Mouse (Mus musculus): ENCODE measurements around the gene Rsu1. TPM values are rescaled to one million over a fixed set of nuclear protein-coding genes. Genes with fewer than 3 reads are reported as not detected.

Rsu1 gene
- polyA plus RNA-seq, 1 experiment from 2014 or later: 58.7 TPM

- H3K36me3 ChIP-seq (ENCODE audit: control insufficient read depth, insufficient read depth, low read length): no peaks in the 10 kb centered on the region
- no peak overlapping the region for H3K9ac ChIP-seq (replicated peaks; ENCODE audit: low read length)
- no peak overlapping the region for H3K4me2 ChIP-seq (ENCODE audit: low read length)
- ATAC-seq (ENCODE audit: low FRiP score, low TSS enrichment) (no peak), DNase-seq (no peak)
- no peak overlapping the region for H3K4me3 ChIP-seq (replicated peaks; ENCODE audit: low read depth, low read length)
- no peak overlapping the region for H3K27ac ChIP-seq (replicated peaks; ENCODE audit: low read depth, low read length)
- WGBS: 78% methylated on average over 4 of the region's 4 CpGs
- H3K9me3 ChIP-seq (ENCODE audit: control insufficient read depth, low read length): no peaks in the 10 kb centered on the region
- no peaks in the 10 kb centered on the region for H3K27me3 ChIP-seq (ENCODE audit: control insufficient read depth, insufficient read depth, low read length)
- no peaks in the 10 kb centered on the region for H3K4me1 ChIP-seq (ENCODE audit: control insufficient read depth, insufficient read depth, low read length)
These were observed 181.4 kb downstream of the Rsu1 start for GRCm38 (mm10) chr2:13089861-13090260.

- no peak for DNase-seq
- peaks cover 6% of the 10 kb centered on the region; the same call in 1 of the 2 replicates for H3K4me1 ChIP-seq (ENCODE audit: control insufficient read depth, insufficient read depth, low read length)
- no peak for ATAC-seq (ENCODE audit: low FRiP score, low TSS enrichment)
- 84% methylated on average over 4 of the region's 4 CpGs for WGBS
- no peaks in the 10 kb centered on the region for H3K36me3 ChIP-seq (ENCODE audit: control insufficient read depth, insufficient read depth, low read length)
- no peak overlapping the region for H3K27ac ChIP-seq (replicated peaks; ENCODE audit: low read depth, low read length)
- no peak overlapping the region for H3K4me3 ChIP-seq (replicated peaks; ENCODE audit: low read depth, low read length)
- no peaks in the 10 kb centered on the region for H3K9me3 ChIP-seq (ENCODE audit: control insufficient read depth, low read length)
- no peak overlapping the region for H3K4me2 ChIP-seq (ENCODE audit: low read length)
- H3K9ac ChIP-seq (replicated peaks; ENCODE audit: low read length): no peak overlapping the region
- no peaks in the 10 kb centered on the region for H3K27me3 ChIP-seq (ENCODE audit: control insufficient read depth, insufficient read depth, low read length)
These were observed 182.9 kb downstream of the Rsu1 start for GRCm38 (mm10) chr2:13088266-13088665.

- Histone ChIP-seq H3K27ac (replicated peaks; ENCODE audit: low read depth, low read length) (no peak overlapping the region), H3K4me1 (ENCODE audit: control insufficient read depth, insufficient read depth, low read length) (peaks cover 6% of the 10 kb centered on the region; the same call in 1 of the 2 replicates), H3K4me2 (ENCODE audit: low read length) (no peak overlapping the region), H3K36me3 (ENCODE audit: control insufficient read depth, insufficient read depth, low read length) (no peaks in the 10 kb centered on the region), H3K9me3 (ENCODE audit: control insufficient read depth, low read length) (no peaks in the 10 kb centered on the region), H3K4me3 (replicated peaks; ENCODE audit: low read depth, low read length) (no peak overlapping the region), H3K27me3 (ENCODE audit: control insufficient read depth, insufficient read depth, low read length) (no peaks in the 10 kb centered on the region), H3K9ac (replicated peaks; ENCODE audit: low read length) (no peak overlapping the region)
- no peak for ATAC-seq (ENCODE audit: low FRiP score, low TSS enrichment)
- DNase-seq: no peak
- WGBS: 96% methylated on average over 2 of the region's 2 CpGs
These were observed 183.4 kb downstream of the Rsu1 start for GRCm38 (mm10) chr2:13087811-13088210.

GRCm38 (mm10) chr2:13084223-13084622, 187.0 kb downstream of the Rsu1 start:
- Histone ChIP-seq H3K4me1 (ENCODE audit: control insufficient read depth, insufficient read depth, low read length) (peaks cover 6% of the 10 kb centered on the region; the same call in 1 of the 2 replicates), H3K9ac (replicated peaks; ENCODE audit: low read length) (no peak overlapping the region), H3K4me3 (replicated peaks; ENCODE audit: low read depth, low read length) (no peak overlapping the region), H3K36me3 (ENCODE audit: control insufficient read depth, insufficient read depth, low read length) (no peaks in the 10 kb centered on the region), H3K27me3 (ENCODE audit: control insufficient read depth, insufficient read depth, low read length) (no peaks in the 10 kb centered on the region), H3K4me2 (ENCODE audit: low read length) (no peak overlapping the region), H3K9me3 (ENCODE audit: control insufficient read depth, low read length) (no peaks in the 10 kb centered on the region), H3K27ac (replicated peaks; ENCODE audit: low read depth, low read length) (no peak overlapping the region)
- 10% methylated on average over 5 of the region's 5 CpGs for WGBS
- no peak for ATAC-seq (ENCODE audit: low FRiP score, low TSS enrichment)
- peak; percentile 55 for DNase-seq

GRCm38 (mm10) chr2:13080476-13080875, 190.7 kb downstream of the Rsu1 start:
- 58% methylated on average over 2 of the region's 2 CpGs for whole genome bisulfite sequencing
- Histone ChIP-seq H3K4me2 (ENCODE audit: low read length) (no peak overlapping the region), H3K4me1 (ENCODE audit: control insufficient read depth, insufficient read depth, low read length) (peaks cover 6% of the 10 kb centered on the region; the same call in 1 of the 2 replicates), H3K27me3 (ENCODE audit: control insufficient read depth, insufficient read depth, low read length) (no peaks in the 10 kb centered on the region), H3K9ac (replicated peaks; ENCODE audit: low read length) (no peak overlapping the region), H3K9me3 (ENCODE audit: control insufficient read depth, low read length) (no peaks in the 10 kb centered on the region), H3K4me3 (replicated peaks; ENCODE audit: low read depth, low read length) (no peak overlapping the region), H3K36me3 (ENCODE audit: control insufficient read depth, insufficient read depth, low read length) (no peaks in the 10 kb centered on the region), H3K27ac (replicated peaks; ENCODE audit: low read depth, low read length) (no peak overlapping the region)
- ATAC-seq (ENCODE audit: low FRiP score, low TSS enrichment) (no peak), DNase-seq (no peak)

GRCm38 (mm10) chr2:13072243-13072642, 199.0 kb downstream of the Rsu1 start:
- Histone ChIP-seq H3K36me3 (ENCODE audit: control insufficient read depth, insufficient read depth, low read length) (no peaks in the 10 kb centered on the region), H3K9me3 (ENCODE audit: control insufficient read depth, low read length) (no peaks in the 10 kb centered on the region), H3K9ac (replicated peaks; ENCODE audit: low read length) (no peak overlapping the region), H3K4me3 (replicated peaks; ENCODE audit: low read depth, low read length) (no peak overlapping the region), H3K4me1 (ENCODE audit: control insufficient read depth, insufficient read depth, low read length) (no peaks in the 10 kb centered on the region), H3K27ac (replicated peaks; ENCODE audit: low read depth, low read length) (no peak overlapping the region), H3K4me2 (ENCODE audit: low read length) (no peak overlapping the region), H3K27me3 (ENCODE audit: control insufficient read depth, insufficient read depth, low read length) (no peaks in the 10 kb centered on the region)
- ATAC-seq (ENCODE audit: low FRiP score, low TSS enrichment) (peak; percentile 34; the same call in 1 of the 2 replicates), DNase-seq (peak; percentile 7)

GRCm38 (mm10) chr2:13060426-13061170, 210.6 kb downstream of the Rsu1 start:
- no peak overlapping the region for H3K27ac ChIP-seq (replicated peaks; ENCODE audit: low read depth, low read length)
- H3K9me3 ChIP-seq (ENCODE audit: control insufficient read depth, low read length): no peaks in the 10 kb centered on the region
- H3K4me3 ChIP-seq (replicated peaks; ENCODE audit: low read depth, low read length): no peak overlapping the region
- no peaks in the 10 kb centered on the region for H3K27me3 ChIP-seq (ENCODE audit: control insufficient read depth, insufficient read depth, low read length)
- H3K4me2 ChIP-seq (ENCODE audit: low read length): no peak overlapping the region
- no peak for ATAC-seq (ENCODE audit: low FRiP score, low TSS enrichment)
- DNase-seq: no peak
- WGBS: 94% methylated on average over 5 of the region's 5 CpGs
- no peaks in the 10 kb centered on the region for H3K36me3 ChIP-seq (ENCODE audit: control insufficient read depth, insufficient read depth, low read length)
- H3K4me1 ChIP-seq (ENCODE audit: control insufficient read depth, insufficient read depth, low read length): no peaks in the 10 kb centered on the region
- no peak overlapping the region for H3K9ac ChIP-seq (replicated peaks; ENCODE audit: low read length)

GRCm38 (mm10) chr2:13048649-13049048, 222.6 kb downstream of the Rsu1 start:
- H3K36me3 ChIP-seq (ENCODE audit: control insufficient read depth, insufficient read depth, low read length): no peaks in the 10 kb centered on the region
- H3K4me2 ChIP-seq (ENCODE audit: low read length): no peak overlapping the region
- H3K27ac ChIP-seq (replicated peaks; ENCODE audit: low read depth, low read length): no peak overlapping the region
- H3K27me3 ChIP-seq (ENCODE audit: control insufficient read depth, insufficient read depth, low read length): no peaks in the 10 kb centered on the region
- H3K4me1 ChIP-seq (ENCODE audit: control insufficient read depth, insufficient read depth, low read length): no peaks in the 10 kb centered on the region
- H3K9me3 ChIP-seq (ENCODE audit: control insufficient read depth, low read length): no peaks in the 10 kb centered on the region
- no peak overlapping the region for H3K9ac ChIP-seq (replicated peaks; ENCODE audit: low read length)
- no peak for ATAC-seq (ENCODE audit: low FRiP score, low TSS enrichment)
- H3K4me3 ChIP-seq (replicated peaks; ENCODE audit: low read depth, low read length): no peak overlapping the region
- WGBS: 91% methylated on average over 6 of the region's 6 CpGs
- DNase-seq: no peak

GRCm38 (mm10) chr2:13044555-13044954, 226.7 kb downstream of the Rsu1 start:
- DNase-seq: no peak
- WGBS: 95% methylated on average over 4 of the region's 4 CpGs
- no peaks in the 10 kb centered on the region for H3K36me3 ChIP-seq (ENCODE audit: control insufficient read depth, insufficient read depth, low read length)
- no peak overlapping the region for H3K27ac ChIP-seq (replicated peaks; ENCODE audit: low read depth, low read length)
- H3K4me3 ChIP-seq (replicated peaks; ENCODE audit: low read depth, low read length): no peak overlapping the region
- no peak overlapping the region for H3K4me2 ChIP-seq (ENCODE audit: low read length)
- no peaks in the 10 kb centered on the region for H3K4me1 ChIP-seq (ENCODE audit: control insufficient read depth, insufficient read depth, low read length)
- H3K9ac ChIP-seq (replicated peaks; ENCODE audit: low read length): no peak overlapping the region
- no peaks in the 10 kb centered on the region for H3K27me3 ChIP-seq (ENCODE audit: control insufficient read depth, insufficient read depth, low read length)
- ATAC-seq (ENCODE audit: low FRiP score, low TSS enrichment): no peak
- no peaks in the 10 kb centered on the region for H3K9me3 ChIP-seq (ENCODE audit: control insufficient read depth, low read length)

Measured in midbrain, embryonic 14.5 days (tissue).